Mouse (Mus musculus) CH12.LX (cell line): ENCODE results near the gene Birc6.

Experiments used
- CTCF ChIP-seq, 2 experiments: IDR thresholded peaks in 1 of 2; conservative IDR thresholded peaks in 1 of 2; 2 replicates each; pipeline ENCODE4 v1.5.1; 2011 to 2012; ENCODE audit warnings: low read depth in 2 of 2, low read length in 2 of 2, improper control_type of control experiment in 1 of 2, inconsistent platforms in 1 of 2, mild to moderate bottlenecking in 1 of 2, moderate library complexity in 1 of 2
- EP300 ChIP-seq: IDR thresholded peaks from 2 replicates; pipeline ENCODE4 v1.6.1; 2011; ENCODE audit warnings: low read length, improper control_type of control experiment
- JUND ChIP-seq: conservative IDR thresholded peaks from 2 replicates; pipeline ENCODE4 v1.6.1; 2011; ENCODE audit warnings: low read depth, low read length, improper control_type of control experiment
- MXI1 ChIP-seq: IDR thresholded peaks from 2 replicates; pipeline ENCODE4 v1.6.1; 2011; ENCODE audit warnings: mild to moderate bottlenecking, low read depth, low read length, improper control_type of control experiment
- NELFE ChIP-seq: IDR thresholded peaks from 2 replicates; pipeline ENCODE4 v1.6.1; 2011; ENCODE audit warnings: low read depth, low read length, improper control_type of control experiment
- NRF1 ChIP-seq: IDR thresholded peaks from 2 replicates; pipeline ENCODE4 v1.6.1; 2014; ENCODE audit warnings: low read depth, mild to moderate bottlenecking, inconsistent platforms, low read length, improper control_type of control experiment, moderate library complexity
- POLR2A ChIP-seq: IDR thresholded peaks from 2 replicates; pipeline ENCODE4 v1.6.1; 2011; ENCODE audit warnings: low read depth, mild to moderate bottlenecking, improper control_type of control experiment, low read length
- SMC3 ChIP-seq: IDR thresholded peaks from 2 replicates; pipeline ENCODE4 v1.6.1; 2011; ENCODE audit warnings: low read depth, low read length, improper control_type of control experiment
- ZC3H11A ChIP-seq: IDR thresholded peaks from 2 replicates; pipeline ENCODE4 v1.6.1; 2012; ENCODE audit warnings: low read depth, mild to moderate bottlenecking, inconsistent platforms, low read length, improper control_type of control experiment

- TF ChIP-seq CTCF (conservative IDR thresholded peaks at IDR 0.05 in 1 of 2, IDR thresholded peaks at IDR 0.05 in 1 of 2; ENCODE audit: low read depth in 2 of 2, low read length in 2 of 2) (no peak), JUND (no peak), POLR2A (no peak), MXI1 (no peak), NELFE (no peak), NRF1 (no peak), EP300 (no peak), ZC3H11A (no peak), SMC3 (no peak)
Observed at GRCm38 (mm10) chr17:74491565-74491964, 36.5 kb upstream of the Birc6 start.
